Mouse (Mus musculus) spleen, adult 2 months (tissue): Measurements from ENCODE around the gene Cep131. TPM values are rescaled to one million over a fixed set of nuclear protein-coding genes. Genes with fewer than 3 reads are reported as not detected.

ENCODE experiments used
- DNase-seq, 2 experiments: peaks; one replicate each; pipeline versions ENCODE4 v3.0.0 to v3.0.0-alpha.2; 2012 to 2021; ENCODE audit warnings: low spot score in 2 of 2, low read depth in 1 of 2
- H3K27ac ChIP-seq: fragments of 200-500 bp; 2 replicates; pipeline ENCODE4 v1.5.1; 2012; ENCODE audit warnings: low read length, inconsistent platforms; ENCODE audit not compliant: insufficient read depth
- H3K27me3 ChIP-seq: fragments of 200-500 bp; 2 replicates; pipeline ENCODE4 v1.6.1; 2012; ENCODE audit warnings: mild to moderate bottlenecking, moderate library complexity, low read length, inconsistent platforms; ENCODE audit not compliant: control insufficient read depth, insufficient read depth
- H3K36me3 ChIP-seq: fragments of 200-500 bp; 2 replicates; pipeline ENCODE4 v1.6.1; 2012; ENCODE audit warnings: mild to moderate bottlenecking, low read length, inconsistent platforms; ENCODE audit not compliant: control insufficient read depth, insufficient read depth
- H3K4me1 ChIP-seq: fragments of 200-500 bp; 2 replicates; pipeline ENCODE4 v1.6.1; 2011; ENCODE audit warnings: inconsistent platforms; ENCODE audit not compliant: control insufficient read depth, insufficient read depth, insufficient read length
- H3K4me3 ChIP-seq: fragments of 200-500 bp; 2 replicates; pipeline ENCODE4 v1.5.1; 2011; ENCODE audit warnings: mild to moderate bottlenecking, inconsistent platforms; ENCODE audit not compliant: insufficient read depth, insufficient read length; ENCODE audit errors: extremely low read depth
- CTCF ChIP-seq: fragments of 200-500 bp; IDR thresholded peaks from 2 replicates; pipeline ENCODE4 v1.5.1; 2011; ENCODE audit warnings: mild to moderate bottlenecking, inconsistent platforms; ENCODE audit not compliant: insufficient read depth, insufficient read length, insufficient replicate concordance; ENCODE audit errors: extremely low read depth
- POLR2A ChIP-seq: fragments of 200-500 bp; IDR thresholded peaks from 2 replicates; pipeline ENCODE4 v1.6.1; 2011; ENCODE audit warnings: low read depth, low read length, inconsistent platforms
- WGBS: fragments of 180-500 bp; shearing (Covaris S2); methylation state at CpG from one replicate; pipeline ENCODE4 v1.1.7; 2018; 5-methylcytosine and 5-hydroxymethylcytosine counted together
- polyA plus RNA-seq: library from polyadenylated mRNA; depleted of rRNA; stranded (reverse); fragments of >200 nt; gene quantifications from 2 replicates; pipeline ENCODE4 v1.2.3, GENCODE M21; 2012; rRNA removed

Gene Cep131
- polyA plus RNA-seq: 4.5 and 7.5 TPM in 2 replicates

DNA sequence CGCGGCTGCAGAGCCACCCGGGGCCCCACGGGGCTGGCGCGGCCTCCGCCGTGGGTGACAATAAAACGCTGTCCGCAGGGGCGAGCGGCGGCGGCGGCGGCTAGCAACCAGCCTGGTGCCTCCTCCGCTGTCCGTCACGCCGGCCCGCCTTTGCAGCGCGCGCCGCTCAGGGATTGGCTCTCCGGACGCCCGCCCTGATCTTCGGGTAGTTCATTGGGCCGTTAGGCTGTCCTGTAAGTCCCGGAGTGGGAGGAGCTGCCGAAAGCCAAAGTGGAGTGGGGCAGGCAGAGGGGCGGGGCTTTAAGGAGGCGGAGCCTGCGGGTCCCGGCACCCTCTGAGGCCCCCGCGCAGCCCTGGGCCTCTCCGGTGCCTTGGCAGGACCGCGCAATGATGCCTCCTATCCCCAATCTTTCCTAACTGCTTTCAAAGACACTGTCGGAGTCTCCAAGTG is at the start of gene Cep131:
Gene Cep131 (minus strand): TSS at position 126 of the 451 bp plus-strand sequence.
- TF ChIP-seq POLR2A (no peak; the same call in 1 of the 2 replicates), CTCF (no peak)
- Histone ChIP-seq H3K27me3 (no peaks in the 10 kb centered on the region), H3K36me3 (peaks cover 6% of the 10 kb centered on the region; the same call in 1 of the 2 replicates), H3K27ac (0 out of 2 replicates have a peak within 1 kb of the TSS, but pooled peaks have one; percentile 3), H3K4me3 (peak within 1 kb of the TSS; percentile 90), H3K4me1 (peaks cover 9% of the 10 kb centered on the region; the same call in 1 of the 2 replicates)
- DNase-seq: peak; percentile 92 to 98
- WGBS: 0% methylated on average over 41 of the region's 42 CpGs

DNA sequence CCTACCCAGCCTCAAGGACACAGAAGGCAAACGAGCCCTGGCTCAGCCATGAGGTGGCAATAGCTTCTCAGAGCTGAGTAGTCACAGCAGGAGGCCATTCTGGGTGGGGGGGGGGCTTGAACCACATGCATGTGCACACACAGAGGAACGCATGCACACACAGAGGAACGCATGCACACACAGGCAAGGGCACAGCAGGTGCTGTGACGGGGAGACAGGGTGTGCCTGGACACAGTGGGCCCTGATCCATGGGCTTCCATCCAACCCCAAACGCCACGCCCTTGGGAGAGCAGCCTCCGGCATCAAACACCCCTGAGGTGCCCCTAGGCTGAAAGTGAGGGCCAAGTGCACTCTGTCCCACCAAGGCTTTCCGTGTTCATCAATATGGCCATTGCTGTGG is 49.6 kb upstream of the Cep131 start:
- Histone ChIP-seq H3K4me1 (no peaks in the 10 kb centered on the region), H3K27ac (no peak overlapping the region), H3K27me3 (no peaks in the 10 kb centered on the region), H3K36me3 (peaks cover 32% of the 10 kb centered on the region), H3K4me3 (no peak overlapping the region)
- WGBS: 77% methylated on average over 8 of the region's 8 CpGs
- no peak for DNase-seq
- TF ChIP-seq POLR2A (no peak), CTCF (no peak)

DNA sequence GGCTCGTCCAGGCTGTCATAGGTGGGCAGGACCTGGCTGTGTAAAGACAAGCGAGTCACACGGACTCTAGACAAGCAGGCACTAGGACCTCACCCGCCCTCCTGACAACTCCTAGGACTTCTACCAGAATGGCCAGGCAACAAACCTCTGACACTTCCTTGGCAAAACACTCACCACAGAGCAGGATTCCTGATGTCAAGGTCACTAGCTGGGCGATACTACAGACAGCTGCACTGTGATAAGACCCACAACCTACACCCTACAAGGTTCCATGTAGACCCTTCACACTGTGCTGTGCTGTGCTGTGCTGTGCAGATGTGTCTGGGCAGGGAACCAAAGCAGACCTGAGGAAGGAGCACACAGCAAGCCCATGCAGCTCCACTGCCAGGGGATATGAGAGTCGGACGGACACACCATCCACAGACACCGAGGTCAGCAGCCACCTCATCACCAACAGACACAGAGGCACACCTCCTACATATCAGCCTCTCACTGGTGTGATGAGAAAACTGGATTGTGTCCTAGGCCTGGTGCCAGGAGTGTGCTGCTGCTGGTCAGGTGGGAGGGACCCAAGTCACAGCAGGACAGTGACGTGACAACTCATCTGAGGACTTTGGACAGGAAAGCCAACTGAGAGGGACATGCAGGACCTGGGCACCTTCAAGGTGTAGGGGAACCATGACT is 48.4 kb upstream of the Cep131 start:
- Histone ChIP-seq H3K4me1 (no peaks in the 10 kb centered on the region), H3K36me3 (peaks cover 29% of the 10 kb centered on the region), H3K4me3 (no peak overlapping the region), H3K27me3 (no peaks in the 10 kb centered on the region), H3K27ac (no peak overlapping the region)
- TF ChIP-seq CTCF: no peak
- no peak for TF ChIP-seq POLR2A
- no peak for DNase-seq
- WGBS: 85% methylated on average over 9 of the region's 9 CpGs

DNA sequence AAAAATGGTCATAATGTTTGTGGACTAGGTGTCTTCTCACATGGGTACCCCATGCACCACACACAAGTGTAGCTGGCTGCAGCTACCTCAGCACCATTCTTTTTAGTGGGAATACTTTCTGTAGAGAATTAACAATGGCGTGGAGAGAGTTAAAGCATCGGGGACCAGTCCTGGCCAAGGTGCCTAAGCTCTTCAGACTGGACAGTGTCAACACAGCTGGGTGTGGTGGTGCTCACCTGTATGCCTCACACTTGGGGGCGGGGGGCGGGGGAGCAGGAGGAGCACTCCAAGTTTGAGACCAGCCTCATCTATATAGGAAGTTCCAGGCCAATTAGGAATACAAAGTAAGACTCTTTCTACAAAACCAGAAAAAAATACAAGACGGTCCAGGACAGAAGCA is 47.5 kb upstream of the Cep131 start:
- H3K4me1 ChIP-seq: no peaks in the 10 kb centered on the region
- peaks cover 31% of the 10 kb centered on the region for H3K36me3 ChIP-seq
- DNase-seq: no peak
- no peak overlapping the region for H3K27ac ChIP-seq
- no peaks in the 10 kb centered on the region for H3K27me3 ChIP-seq
- TF ChIP-seq POLR2A (no peak), CTCF (no peak)
- 95% methylated on average over 5 of the region's 5 CpGs for WGBS
- H3K4me3 ChIP-seq: no peak overlapping the region

DNA sequence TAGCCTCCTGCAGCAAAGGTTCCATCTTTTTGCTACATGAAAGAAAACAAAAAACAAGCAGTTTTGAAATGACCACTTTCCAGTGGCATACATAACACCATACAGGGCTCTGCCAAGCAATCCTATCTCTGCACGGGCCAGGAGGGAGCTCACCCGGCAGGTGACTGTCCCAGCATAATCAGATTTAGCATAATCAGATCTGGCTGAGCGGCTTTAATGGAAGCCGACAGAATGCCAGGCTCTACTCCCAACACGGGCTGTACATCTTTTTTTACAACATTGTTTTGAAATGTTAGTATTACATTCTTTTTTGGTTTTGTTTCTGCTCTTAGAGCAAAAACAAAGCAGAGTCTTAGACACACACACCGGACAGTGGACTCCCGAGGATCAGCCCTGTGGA is 42.7 kb upstream of the Cep131 start:
- TF ChIP-seq POLR2A (no peak), CTCF (no peak)
- Histone ChIP-seq H3K4me1 (no peaks in the 10 kb centered on the region), H3K4me3 (no peak overlapping the region), H3K36me3 (peaks cover 32% of the 10 kb centered on the region), H3K27me3 (no peaks in the 10 kb centered on the region), H3K27ac (no peak overlapping the region)
- DNase-seq: no peak
- WGBS: 92% methylated on average over 7 of the region's 7 CpGs

DNA sequence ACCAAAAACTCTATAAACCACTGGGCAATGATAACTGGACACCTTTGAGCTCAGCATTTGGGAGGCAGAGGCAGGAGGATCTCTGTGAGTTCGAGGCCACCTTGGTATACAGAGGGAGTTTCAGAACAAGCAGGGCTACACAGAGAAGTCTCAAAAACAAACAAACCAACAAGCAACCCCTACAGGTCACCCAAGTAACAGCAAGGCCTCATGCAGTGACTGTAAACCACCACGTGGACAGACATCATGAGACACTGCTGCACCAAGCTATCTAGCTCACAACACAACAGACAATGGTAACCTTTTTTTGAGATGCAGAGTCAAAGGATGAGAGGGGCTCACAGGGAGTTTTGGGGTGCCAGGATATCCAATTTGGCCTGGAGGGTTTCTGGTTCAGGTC is 40.2 kb upstream of the Cep131 start:
- H3K27me3 ChIP-seq: no peaks in the 10 kb centered on the region
- no peak overlapping the region for H3K4me3 ChIP-seq
- DNase-seq: no peak
- no peak overlapping the region for H3K27ac ChIP-seq
- peaks cover 34% of the 10 kb centered on the region for H3K36me3 ChIP-seq
- no peak for TF ChIP-seq POLR2A
- no peak for TF ChIP-seq CTCF
- 80% methylated on average over 2 of the region's 2 CpGs for WGBS
- H3K4me1 ChIP-seq: no peaks in the 10 kb centered on the region

DNA sequence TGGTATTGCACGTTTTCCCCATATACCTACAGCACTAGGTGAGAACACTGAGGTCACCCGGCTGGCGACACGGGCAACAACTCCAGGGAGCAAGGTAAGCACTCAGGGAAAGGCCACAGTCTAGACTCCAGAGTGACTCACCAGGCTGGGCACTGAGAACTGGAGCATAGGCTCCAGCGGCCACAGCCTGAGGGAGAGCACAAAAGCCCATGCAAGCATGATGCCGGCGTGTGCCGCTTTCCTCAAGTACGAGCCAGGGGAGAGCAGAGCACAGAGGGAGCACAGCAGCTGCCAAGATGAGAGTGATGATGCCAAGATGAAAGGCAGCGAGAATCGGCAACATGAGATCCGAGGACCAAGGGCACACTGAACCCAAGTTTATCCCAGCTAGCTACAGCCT is 35.5 kb upstream of the Cep131 start:
- peaks cover 28% of the 10 kb centered on the region for H3K36me3 ChIP-seq
- no peak overlapping the region for H3K4me3 ChIP-seq
- no peak overlapping the region for H3K27ac ChIP-seq
- TF ChIP-seq POLR2A (no peak), CTCF (no peak)
- DNase-seq: no peak
- no peaks in the 10 kb centered on the region for H3K4me1 ChIP-seq
- WGBS: 94% methylated on average over 12 of the region's 12 CpGs
- no peaks in the 10 kb centered on the region for H3K27me3 ChIP-seq
